Mouse (Mus musculus): ENCODE results near the gene Ctf1.

GRCm38 (mm10) chr7:127707045-127707956 is 5.2 kb upstream of the Ctf1 start:
- TF ChIP-seq NRF1 (IDR thresholded peaks at IDR 0.05; ENCODE audit: insufficient read depth, low read depth, low read length, poor library complexity, severe bottlenecking) (no peak), JUND (IDR thresholded peaks at IDR 0.05; ENCODE audit: low read depth, low read length) (no peak), TCF12 (IDR thresholded peaks at IDR 0.05; ENCODE audit: low read depth, low read length) (no peak), CTCF (IDR thresholded peaks at IDR 0.05 in 2 of 3, conservative IDR thresholded peaks at IDR 0.05 in 1 of 3; ENCODE audit: control insufficient read depth in 1 of 3, insufficient read depth in 1 of 3, low read depth in 2 of 3, low read length in 3 of 3, poor library complexity in 1 of 3, severe bottlenecking in 1 of 3) (no peak), POLR2A (IDR thresholded peaks at IDR 0.05; ENCODE audit: control insufficient read depth in 1 of 2, insufficient read depth in 1 of 2, low read depth in 1 of 2, low read length in 2 of 2, poor library complexity in 1 of 2) (no peak), EP300 (IDR thresholded peaks at IDR 0.05; ENCODE audit: low read depth in 1 of 2, low read length in 2 of 2) (no peak), UBTF (IDR thresholded peaks at IDR 0.05; ENCODE audit: borderline replicate concordance, insufficient read depth, low read depth, low read length) (no peak), GATA1 (IDR thresholded peaks at IDR 0.05; ENCODE audit: low read depth, low read length) (no peak), NELFE (IDR thresholded peaks at IDR 0.05; ENCODE audit: low read depth, low read length) (no peak), USF1 (IDR thresholded peaks at IDR 0.05; ENCODE audit: low read depth, low read length) (no peak)

Measured in MEL (cell line).